ENCODE assay signal across 9 mouse cellular contexts in genomic region chr2:15260486-15261165, GRCm38 (mm10).
DNase-seq lines count a peak whose midpoint lies in the region; ATAC-seq and TF ChIP-seq lines count a peak whose summit lies in the region.
"Had no signal": no experiment of that assay in that cellular context is flagged by ENCODE, and none has a peak within 500 bp of the region (broad histone marks: within the 10 kb centered on the region; RNA-seq: fewer than 3 reads in every experiment).

No protein-coding gene starts in this region.

- CTCF ChIA-PET in Patski (lab: Charles Lee): no interaction called here

- peak; percentile 49 for TF ChIP-seq CTCF in liver, postnatal 0 days (IDR thresholded peaks at IDR 0.05; ENCODE audit: low read depth)
- peak; percentile 64 for TF ChIP-seq CTCF in Patski (IDR thresholded peaks at IDR 0.05)

- WGBS in liver, postnatal 0 days (ENCODE audit: insufficient replicate concordance): 22% methylated on average over 4 of the region's 4 CpGs

- H3K27me3 ChIP-seq in liver, postnatal 0 days (ENCODE audit: insufficient read depth, low read length): no peaks in the 10 kb centered on the region
- no peaks in the 10 kb centered on the region for H3K27me3 ChIP-seq in Patski
- H3K27me3 ChIP-seq: heart, embryonic 13.5 days had no signal

- no peak for ATAC-seq in liver, postnatal 0 days
- ATAC-seq in Patski: peak; percentile 87
- ATAC-seq in activated CD4-positive, CD25-positive, alpha-beta regulatory T cell, adult 4 months: no peak

- no peak for TF ChIP-seq EP300 in liver, postnatal 0 days (IDR thresholded peaks at IDR 0.05; ENCODE audit: low read depth)

- H3K4me1 ChIP-seq in liver, postnatal 0 days (ENCODE audit: insufficient read depth): no peaks in the 10 kb centered on the region
- H3K4me1 ChIP-seq: heart, embryonic 13.5 days had no signal

- intact Hi-C loops in heart, postnatal 36 days (cut with DNase I): no loop called here

- no peaks in the 10 kb centered on the region for H3K9me3 ChIP-seq in liver, postnatal 0 days (ENCODE audit: low read length)
- H3K9me3 ChIP-seq: heart, embryonic 13.5 days had no signal

- no peak overlapping the region for H3K27ac ChIP-seq in liver, postnatal 0 days (ENCODE audit: low read depth)
- H3K27ac ChIP-seq: heart, embryonic 13.5 days had no signal

- no peak overlapping the region for H3K4me3 ChIP-seq in liver, postnatal 0 days (ENCODE audit: low read depth, low read length)
- H3K4me3 ChIP-seq: heart, embryonic 13.5 days had no signal

- no peaks in the 10 kb centered on the region for H3K36me3 ChIP-seq in liver, postnatal 0 days (replicated peaks; ENCODE audit: insufficient read depth, low read length)
- H3K36me3 ChIP-seq: heart, embryonic 13.5 days had no signal

- H3K4me2 ChIP-seq in liver, postnatal 0 days (ENCODE audit: low read depth, low read length): no peak overlapping the region
- H3K4me2 ChIP-seq: heart, embryonic 13.5 days had no signal

- POLR2A ChIA-PET in Patski (lab: Charles Lee): no interaction called here

- H3K9ac ChIP-seq in liver, postnatal 0 days (replicated peaks): no peak overlapping the region
- H3K9ac ChIP-seq: heart, embryonic 13.5 days had no signal

- DNase-seq in heart, adult 8-10 months (ENCODE audit: low spot score): peak; percentile 1
- DNase-seq in heart, postnatal 36 days: no peak
- DNase-seq in liver, postnatal 0 days: no peak
- DNase-seq in liver: no peak
- no peak for DNase-seq in Patski (ENCODE audit: low read depth, low spot score)
- DNase-seq in lung, postnatal 36 days: peak; percentile 14
- no peak for DNase-seq in c-Kit-positive CD71-positive TER-119-positive erythroid progenitor cells, embryonic 14.5 days (ENCODE audit: low spot score)

- in situ Hi-C loops in Patski (cut with MboI; ENCODE audit: low pct_unique_long_range_greater_than_20kb): loop anchor here (10.0 kb wide), 1 partner anchor 1054 kb away; no protein-coding TSS in a partner anchor

Comparison
In these comparisons a context has a peak if more than half of its experiments do, and no peak if none do; other contexts are left out.
1. DNase-seq: peak in heart, adult 8-10 months (single experiment) and lung, postnatal 36 days (single experiment); none in heart, postnatal 36 days (0 of 2), liver, postnatal 0 days (single experiment), liver (single experiment), Patski (single experiment) and c-Kit-positive CD71-positive TER-119-positive erythroid progenitor cells, embryonic 14.5 days (single experiment).